Mouse (Mus musculus) forelimb bud, embryonic 11.5 days (tissue): ENCODE measurements at regions not wholly inside any gene's neighbourhood (a gene's known extent, or its start where the extent isn't known, plus 50 kb on each side); places are given as distances from the start of the nearest gene placed in this dataset.

Experiments used
- DNase-seq: peaks from one replicate; pipeline ENCODE4 v3.0.0-alpha.2; 2012; ENCODE audit warnings: low read depth, low spot score

- DNase-seq: no peak
Measured at GRCm38 (mm10) chr2:106538329-106538728, 154.7 kb upstream of the Mpped2 start.

DNA sequence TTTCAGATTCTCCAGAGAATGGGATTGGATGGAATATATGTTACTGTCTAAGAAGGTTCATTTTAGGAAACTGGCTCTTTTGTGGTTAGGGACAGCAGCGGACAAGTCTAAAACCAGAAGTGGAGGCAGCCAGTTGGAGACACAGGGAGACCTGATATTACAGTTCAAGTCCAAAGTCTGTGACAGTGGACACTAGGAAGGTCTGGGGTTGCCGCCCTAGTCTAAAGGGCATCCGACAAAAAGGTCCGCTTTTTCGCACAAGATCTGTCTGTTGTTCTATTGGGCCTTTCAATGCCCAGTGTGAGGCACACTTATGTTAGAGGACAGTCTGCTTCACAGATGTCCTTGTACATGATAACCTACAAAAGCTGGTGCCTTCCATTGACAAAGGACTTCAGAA, 152.9 kb upstream of the Mpped2 start:
- no peak for DNase-seq

- no peak for DNase-seq
Measured at GRCm38 (mm10) chr2:106547117-106547516, 146.0 kb upstream of the Mpped2 start.

GRCm38 (mm10) chr2:106553666-106554065, 139.4 kb upstream of the Mpped2 start:
- DNase-seq: no peak

DNA sequence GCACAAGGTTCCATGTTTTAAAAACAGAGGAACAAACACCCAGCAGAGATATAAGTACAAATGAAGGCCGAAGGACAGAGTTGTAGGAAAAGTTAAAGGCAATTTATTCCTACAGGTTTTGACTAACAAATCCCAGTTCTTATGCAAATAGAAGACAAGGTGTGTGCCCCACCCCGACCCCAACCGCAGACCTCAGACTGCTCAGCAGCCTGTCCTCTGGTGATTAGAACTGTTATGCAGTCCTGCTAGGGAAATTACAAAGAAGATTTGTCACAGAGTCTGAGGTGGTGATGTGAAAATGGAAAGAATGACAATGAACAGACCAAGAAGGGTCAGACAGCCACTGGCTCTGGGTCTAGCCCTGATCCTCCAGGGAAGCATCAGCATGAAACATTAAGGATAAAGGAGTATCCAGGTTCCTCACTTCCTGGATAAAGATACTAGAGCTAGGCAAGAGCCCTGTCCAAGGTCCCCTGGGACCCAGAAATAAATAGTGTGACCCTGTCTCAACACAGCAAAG, 131.4 kb upstream of the Mpped2 start:
- no peak for DNase-seq

DNA sequence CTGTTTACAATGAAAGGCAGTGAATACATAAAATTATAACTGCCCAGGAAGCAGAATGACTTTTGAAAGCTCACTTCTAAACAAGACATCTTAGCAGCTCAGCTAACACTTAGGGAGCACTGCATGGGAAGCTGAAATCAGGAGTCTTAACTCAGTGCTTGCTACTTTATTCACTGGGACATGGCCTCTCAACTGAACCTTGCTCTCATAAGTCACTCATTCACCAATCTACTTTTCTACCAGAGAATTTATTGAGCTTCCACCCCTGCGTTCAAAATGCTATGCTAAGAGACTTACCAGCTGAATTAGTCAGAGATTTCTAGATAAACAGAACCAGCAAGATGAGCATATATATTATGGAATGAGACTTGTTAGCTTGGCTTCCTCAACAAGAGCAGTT, 122.8 kb upstream of the Mpped2 start:
- no peak for DNase-seq

DNA sequence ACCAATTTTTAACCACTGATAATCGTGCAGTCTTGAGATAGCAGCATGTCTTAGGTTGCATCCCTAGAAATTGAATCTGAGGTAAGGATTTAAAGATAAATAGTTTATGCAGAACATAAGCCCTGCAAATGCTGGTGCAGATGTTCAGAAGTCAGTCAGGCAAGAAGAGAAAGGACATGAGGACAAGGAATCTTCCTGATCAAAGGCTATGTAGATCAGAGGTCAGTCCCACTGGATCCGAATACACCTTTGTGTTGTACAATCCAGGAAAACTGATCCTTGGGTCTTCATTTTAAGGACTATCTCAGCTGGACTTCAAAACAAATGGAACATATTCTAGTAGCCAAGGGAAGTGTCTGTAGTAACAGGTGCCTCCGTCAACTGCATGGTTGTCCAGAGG, 121.7 kb upstream of the Mpped2 start:
- no peak for DNase-seq

DNA sequence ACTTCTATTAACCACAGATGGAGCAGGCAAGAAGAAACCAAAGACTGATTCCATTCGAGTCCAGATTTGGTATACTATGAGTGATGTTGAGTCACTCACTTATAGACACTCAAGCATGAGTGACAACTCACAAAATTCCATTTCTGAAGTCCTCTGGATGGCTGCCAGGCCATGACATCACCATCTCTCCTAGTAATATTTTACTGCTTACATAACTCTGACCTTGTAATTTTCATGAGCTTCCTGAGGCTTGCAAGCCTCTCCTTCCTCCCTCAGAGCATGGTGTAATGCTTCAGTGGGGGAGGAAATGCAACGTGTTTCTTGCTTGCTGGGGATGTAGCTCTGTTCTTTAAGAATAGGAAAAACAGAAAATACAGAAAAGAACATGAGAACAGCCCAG, 121.2 kb upstream of the Mpped2 start:
- no peak for DNase-seq

- DNase-seq: peak; percentile 86
Measured at GRCm38 (mm10) chr2:106576746-106577323, 116.2 kb upstream of the Mpped2 start.

- no peak for DNase-seq
Measured at GRCm38 (mm10) chr2:106578062-106578461, 115.0 kb upstream of the Mpped2 start.

DNA sequence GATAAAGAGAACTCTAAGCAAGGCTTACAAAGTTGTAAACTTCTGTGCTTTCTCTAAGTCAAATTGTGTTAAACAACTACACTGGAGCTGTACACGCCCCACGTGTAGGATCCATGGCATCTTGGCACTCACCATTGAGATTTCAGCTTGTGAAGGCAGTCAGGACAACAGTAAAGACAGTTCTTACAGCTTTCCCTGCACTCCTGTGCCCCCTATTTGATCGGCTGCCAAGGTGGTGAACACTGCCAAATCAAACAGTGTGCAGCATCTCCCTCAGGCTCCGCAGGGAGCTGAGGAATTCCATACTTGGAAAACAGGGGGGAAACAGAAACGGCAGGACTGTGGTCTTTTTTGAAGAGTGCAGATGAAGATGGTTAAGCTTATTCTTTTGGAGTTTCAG, 112.4 kb upstream of the Mpped2 start:
- no peak for DNase-seq

DNA sequence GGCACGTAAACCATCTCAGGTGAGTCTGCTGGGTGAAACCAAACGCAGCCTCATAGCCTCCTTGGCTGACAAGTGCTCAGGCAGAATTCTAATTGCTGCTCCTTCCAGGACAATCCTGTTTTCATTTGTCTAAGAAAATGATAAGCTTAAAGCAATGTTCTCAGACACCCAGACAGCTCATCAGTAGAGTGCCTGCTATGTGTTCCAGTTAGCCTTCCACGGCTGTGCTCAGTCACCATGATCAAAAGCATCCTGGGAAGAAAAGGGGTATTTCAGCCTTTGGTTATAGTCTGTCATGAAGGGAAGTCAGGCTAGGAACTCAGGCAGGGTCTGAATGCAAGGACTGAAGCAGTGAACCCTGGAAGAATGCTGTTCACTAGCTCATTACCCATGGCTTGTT, 71.8 kb upstream of the Mpped2 start:
- no peak for DNase-seq

DNA sequence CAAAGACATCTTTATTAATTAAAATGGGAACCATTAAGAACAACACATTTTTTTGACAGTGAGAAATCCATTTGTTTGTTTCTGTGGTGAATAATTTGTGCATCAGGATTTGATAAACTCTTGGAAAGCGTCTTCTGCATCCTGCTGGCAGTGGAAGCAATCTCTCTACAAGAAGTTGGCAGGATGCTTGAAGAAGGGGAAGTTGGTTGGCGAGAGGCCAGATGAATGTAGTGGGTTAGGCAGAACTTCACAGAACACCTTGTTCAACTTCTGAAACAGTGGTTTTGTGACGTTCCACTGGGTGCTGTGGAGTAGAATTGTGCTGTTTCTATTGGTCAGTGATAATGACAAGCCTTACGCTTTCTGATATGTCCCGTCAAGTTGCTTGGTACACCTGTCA, 70.7 kb upstream of the Mpped2 start:
- no peak for DNase-seq

DNA sequence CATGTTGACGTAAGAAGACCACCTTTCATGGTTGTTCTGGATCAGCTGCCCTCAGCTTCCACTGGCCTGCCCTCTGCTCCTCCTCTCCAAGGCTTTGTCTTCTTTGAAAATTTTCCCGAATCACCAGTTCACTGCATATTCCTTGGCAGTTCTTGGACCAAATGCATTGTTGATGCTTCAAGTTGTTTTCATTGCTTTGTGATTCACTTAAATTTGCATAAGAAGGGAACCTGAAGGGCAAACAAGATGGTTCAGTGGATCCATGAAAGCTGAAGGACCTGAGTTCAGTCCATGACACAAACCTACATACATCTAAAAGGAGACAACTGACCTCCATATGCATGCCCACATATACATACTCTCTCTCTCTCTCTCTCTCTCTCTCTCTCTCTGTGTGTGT, 69.4 kb upstream of the Mpped2 start:
- no peak for DNase-seq

- DNase-seq: no peak
Measured at GRCm38 (mm10) chr2:106631986-106632385, 61.1 kb upstream of the Mpped2 start.
